Mouse (Mus musculus): ENCODE measurements around the gene Gm10073.

The Gm10073 gene

DNA sequence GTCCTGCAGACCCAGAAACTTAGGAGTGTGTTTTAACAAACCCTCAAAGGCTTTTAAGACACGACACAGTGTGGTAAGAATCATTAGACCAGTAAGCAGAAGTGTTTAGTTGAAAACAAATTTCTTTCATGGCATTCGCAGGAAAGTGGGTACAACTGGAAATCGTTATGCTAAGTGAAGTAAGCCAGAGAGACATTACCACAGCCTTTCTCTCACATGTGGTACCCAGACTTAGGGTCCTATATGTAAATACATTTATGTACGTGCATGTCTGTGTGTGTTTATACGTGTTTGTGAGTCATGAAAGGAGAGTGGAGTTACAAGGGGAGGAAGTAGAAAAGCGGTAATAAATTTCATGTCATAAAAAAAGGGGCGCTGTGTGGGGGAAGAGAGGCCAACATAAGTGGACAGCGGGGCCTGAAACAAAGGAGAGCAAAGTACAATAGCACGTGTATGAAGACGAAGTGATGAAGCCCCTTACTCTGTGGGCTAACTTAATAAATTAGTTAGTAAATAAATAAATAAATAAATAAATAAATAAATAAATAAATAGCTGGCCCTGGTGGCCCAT lies 24.8 kb downstream of the Gm10073 start:
- no peak for DNase-seq

DNA sequence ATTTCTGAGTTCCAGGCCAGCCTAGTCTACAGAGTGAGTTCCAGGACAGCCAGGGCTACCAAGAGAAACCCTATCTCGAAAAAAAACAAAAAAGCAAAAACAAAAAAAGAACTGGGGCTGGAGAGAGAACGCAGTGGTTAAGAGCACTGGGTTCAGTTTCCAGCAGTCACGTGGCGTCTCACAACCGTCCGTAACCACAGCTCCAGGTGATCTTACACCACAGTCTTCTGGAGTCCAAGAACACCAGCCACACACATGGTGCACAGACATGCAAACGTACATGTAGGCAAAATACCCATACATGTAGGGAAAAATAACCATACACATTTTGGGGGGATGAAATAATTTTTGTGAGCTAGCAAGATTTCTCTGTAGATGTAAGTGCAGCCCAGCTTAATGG lies 26.5 kb downstream of the Gm10073 start:
- no peak for DNase-seq

DNA sequence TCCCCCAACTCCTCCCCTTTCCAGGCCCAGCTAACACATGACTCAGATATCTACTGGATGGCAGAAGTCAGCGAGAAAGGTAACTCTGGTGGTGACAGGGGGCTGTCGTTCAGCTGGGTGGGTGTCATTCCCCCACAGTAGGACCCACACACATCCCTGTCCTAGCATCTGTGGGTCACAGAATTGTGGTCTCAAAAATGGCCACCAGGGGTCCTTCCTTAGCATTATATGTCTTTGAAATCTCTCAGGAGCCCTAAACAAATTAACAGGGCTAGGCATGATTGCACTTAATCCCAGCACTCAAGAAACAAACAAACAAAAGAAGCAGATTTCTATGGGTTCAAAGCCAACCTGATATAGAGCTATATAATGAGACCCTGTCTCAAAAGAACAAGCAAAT lies 28.1 kb downstream of the Gm10073 start:
- DNase-seq: no peak

DNA sequence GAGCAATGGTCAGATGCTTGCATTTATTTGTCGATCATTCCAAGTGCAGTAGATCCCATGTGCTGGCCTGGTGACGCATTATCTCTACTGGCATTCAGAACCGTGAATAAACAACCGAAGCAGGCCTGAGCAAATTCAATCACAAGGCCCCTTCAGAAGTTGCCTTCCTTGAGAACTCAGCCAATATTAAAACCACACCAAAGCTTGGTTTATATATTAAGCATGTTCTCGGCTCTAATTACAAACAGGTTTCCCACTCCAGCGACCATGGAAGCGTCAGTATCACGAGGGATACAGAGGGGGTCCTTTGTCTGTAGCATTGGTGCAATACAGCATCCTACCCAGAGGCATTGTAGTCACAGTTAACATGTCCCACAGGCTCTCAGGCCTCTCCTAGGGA lies 30.2 kb downstream of the Gm10073 start:
- no peak for DNase-seq

DNA sequence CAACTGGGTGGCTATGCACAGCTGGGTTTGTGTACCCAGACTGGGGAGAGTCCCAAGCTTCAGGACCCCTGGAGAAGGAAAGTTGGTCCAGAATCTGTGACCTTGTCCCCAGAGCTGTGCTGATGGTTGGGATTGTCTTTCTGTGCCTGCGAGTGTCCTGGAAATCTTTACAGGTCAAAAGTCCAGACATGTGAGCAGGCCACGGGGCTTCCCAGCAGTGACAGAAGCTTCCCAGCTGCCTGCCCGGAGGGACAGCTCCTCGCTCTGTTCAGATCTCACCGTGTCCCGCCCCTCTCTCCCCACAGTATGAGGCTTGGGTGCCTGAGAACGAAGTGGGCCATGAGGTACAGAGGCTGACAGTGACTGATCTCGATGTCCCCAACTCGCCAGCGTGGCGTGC lies 32.3 kb downstream of the Gm10073 start:
- DNase-seq: no peak

DNA sequence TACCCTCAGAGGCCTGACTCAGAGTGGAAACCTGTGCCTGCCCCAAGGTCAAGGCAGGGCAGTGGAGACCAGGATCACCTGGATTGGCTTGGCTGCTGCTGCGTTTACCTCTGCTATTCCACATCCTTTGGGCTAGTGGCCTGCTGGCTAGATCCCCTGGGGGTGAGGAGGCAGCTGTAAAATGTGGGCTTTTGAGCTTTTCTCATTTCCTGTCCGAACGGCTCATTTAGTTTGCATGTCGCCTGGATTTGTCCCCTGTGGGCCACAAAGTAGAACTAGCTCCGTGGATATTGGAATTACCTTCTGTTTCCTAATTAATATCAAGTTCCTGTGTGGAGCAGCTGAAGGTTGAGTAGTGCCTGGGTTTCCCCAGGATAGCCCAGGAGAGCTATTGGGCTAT lies 34.1 kb downstream of the Gm10073 start:
- DNase-seq: no peak

DNA sequence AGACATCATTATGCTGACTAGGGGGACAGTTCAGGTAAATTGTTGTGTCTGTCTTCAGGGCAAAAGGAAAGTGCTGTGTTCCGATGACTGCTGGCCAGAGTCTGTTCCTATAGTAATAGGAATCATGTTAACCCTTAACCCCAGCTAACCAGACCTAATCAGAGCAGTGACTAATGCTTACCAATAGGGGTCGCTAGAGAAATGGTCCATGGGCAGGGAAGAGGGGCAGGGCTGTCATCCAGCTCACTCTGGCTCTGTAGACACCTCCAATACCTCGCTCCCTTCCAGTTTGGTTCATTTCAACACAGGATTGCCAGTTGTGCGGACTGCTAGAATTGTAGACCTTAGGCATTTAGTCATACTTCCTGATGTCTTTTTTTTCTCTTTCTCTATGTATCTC lies 37.8 kb downstream of the Gm10073 start:
- no peak for DNase-seq

DNA sequence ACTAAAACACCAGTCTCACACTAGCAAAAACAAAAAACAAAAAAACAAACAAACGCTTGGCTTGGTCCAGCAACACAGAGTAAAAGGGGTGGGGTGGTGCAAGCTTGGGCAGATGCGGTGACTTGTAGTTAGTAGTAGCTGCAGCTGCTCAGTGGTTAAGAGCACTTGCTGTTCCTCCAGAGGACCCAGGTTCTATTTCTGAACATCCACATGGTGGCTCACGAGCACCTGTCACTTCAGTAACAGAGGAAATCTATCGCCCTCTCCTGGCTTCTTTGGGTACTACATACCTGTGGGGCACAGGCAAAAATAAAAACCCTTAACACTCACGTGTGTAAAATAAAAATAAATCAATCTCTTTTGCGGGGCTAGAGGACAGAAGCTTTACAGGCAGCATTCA lies 38.8 kb downstream of the Gm10073 start:
- peak; percentile 78 for DNase-seq

DNA sequence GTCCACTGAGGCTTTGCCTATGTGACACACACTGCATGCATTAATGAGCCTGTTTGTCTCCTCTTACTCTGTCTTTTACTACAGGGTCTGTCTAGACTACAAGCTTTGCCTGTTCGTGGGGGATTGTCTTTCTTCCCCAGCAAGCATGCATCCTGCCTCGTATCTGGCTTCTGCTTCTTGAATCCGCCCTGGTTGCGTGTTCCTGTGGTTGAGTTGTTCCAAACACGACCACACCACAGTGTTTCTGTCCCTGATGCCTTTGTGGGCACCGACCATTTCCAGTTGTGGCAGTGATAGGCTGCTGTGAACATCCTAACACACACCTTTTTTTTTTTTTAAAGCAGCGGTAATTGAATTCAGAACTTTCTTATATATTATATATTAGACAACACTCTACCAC lies 39.6 kb downstream of the Gm10073 start:
- no peak for DNase-seq

DNA sequence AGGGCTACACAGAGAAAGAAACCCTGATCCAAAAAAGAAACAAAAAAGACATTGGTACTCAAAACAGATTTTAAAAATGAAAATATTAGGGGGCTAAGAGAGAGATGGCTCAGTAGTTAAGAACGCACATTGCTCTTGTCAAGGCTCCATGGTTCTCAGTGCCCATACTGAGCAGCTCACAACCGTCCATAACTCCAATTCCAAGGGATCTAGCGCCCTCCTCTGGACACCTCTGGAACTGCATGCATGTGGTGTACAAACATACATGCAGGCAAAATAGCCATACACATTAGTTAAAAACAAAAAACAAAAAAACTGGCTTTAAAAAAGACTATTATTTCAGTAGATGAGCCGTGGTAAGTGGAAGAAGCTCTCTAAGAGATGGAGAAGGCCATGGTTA lies 42.7 kb downstream of the Gm10073 start:
- peak; percentile 47 for DNase-seq

DNA sequence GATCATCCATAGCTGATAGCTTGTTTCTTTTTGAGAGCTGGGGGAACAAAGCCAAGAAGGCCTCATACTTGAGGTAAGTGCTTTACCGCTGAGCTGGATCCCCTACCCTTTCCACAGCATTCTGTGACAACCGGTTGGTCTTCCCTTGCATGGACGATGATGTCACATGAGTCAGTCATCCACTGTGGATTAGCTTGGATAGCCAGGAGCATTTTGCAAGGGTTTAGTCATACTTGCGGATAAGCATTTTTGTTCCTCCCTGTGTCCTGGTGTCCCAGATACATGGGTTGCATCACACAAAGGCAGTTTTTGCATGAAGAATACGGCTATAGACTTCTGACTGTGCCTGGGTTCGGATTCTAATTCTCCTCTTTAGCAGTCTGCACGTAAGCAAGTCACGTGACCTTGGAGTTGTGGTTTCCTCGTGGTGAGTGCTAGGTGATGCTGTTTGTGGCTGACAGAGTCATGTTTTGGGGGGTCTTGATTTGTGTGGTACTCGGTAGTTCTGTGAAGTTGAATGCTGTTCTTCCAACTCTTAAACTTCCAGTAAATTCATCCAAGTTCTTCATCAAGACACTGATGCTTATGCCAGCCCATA lies 43.3 kb downstream of the Gm10073 start:
- no peak for DNase-seq

DNA sequence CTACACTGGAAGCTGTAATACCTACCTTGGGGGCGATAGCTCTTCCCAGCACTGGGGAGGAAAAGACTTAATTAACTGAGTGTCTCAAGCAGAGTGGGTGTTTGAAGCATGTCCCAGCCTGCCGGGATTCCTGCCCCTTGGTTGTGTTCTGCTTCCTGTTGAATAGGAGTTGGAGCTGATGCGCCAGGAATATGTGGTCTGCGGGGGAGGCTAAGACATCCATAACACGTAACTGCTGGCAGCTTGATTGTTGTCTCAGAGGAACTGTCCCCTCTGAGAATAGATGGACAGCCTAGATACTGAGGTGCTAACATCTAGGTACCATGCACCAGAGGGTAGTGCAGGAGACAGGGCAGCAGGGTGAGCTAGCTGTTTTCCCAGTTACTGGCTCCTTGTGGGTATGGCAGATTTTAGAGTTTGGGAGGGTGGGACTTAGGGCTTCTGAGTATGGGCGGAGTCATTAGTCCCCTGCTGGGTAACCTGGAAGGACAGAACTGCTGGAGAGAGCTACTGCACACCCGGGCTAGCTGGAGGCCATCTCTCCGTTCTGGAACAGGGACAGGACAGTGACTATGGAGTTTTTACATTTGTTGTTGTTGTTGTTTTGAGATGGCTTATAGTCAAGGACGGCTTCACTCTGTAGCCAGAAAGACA lies 44.5 kb downstream of the Gm10073 start:
- no peak for DNase-seq

DNA sequence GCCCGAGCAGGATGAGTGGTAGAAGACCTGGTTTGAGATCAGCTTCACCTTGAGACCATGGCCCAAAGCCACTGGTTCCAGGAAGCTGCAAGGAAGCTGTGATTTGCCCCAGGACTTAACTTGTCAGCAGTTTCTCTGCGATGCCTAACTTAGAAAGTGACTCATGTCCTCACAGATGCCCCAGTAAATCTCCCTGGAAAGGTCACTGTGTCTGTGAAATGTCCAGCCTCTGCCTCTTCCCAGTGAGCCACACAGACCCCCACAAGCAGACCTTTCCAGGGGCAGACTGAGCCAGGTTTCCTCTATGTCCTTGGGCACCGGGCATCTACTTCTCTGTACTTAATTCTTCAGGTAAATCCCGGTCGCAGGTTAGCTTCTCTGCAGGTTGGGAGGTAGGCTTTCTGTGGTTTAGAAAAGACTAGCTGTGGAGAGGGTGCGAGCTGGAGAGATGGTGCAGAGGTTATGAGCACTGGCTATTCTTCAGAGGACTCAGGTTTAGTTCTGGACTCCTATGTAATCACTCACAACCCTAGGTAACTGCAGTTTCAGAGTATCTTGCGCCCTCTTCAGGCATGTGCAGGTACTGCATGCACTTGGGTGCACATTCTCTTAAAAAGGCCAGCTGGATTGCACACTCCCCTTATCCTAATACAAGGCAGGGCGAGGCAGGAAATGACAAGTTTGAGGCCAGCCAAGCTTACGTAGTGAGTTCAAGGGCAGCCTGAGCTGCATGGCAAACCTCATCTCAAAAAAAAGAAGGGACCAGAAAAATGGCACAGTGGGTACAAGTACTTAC lies 45.8 kb downstream of the Gm10073 start:
- DNase-seq: no peak

DNA sequence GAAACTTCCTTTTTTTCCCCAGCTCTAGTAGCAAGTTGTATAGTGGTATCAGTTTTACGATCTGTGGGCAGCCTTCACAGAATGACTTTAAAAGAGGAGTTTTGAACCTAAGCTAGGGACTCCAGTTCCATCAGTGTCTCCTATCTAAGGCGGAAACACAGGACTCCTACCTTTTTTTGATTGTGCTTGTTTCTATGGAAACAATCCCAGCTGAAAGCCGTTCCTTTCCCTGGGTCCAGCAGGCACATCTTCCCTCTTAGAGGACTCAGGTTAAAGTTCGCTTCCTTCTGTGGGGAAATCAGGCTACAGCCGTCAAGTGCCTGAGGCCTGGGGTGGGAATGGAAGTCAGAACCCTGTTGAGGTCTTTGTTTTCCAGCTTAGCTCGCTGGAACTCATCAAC lies 46.5 kb downstream of the Gm10073 start:
- no peak for DNase-seq
